Mouse (Mus musculus): ENCODE results near the gene Mthfr.

Gene Mthfr

GRCm38 (mm10) chr4:148065702-148066400 is 27.0 kb downstream of the Mthfr start:
- DNase-seq (ENCODE audit: low read depth, low spot score), result no peak

GRCm38 (mm10) chr4:148066401-148066744 is 27.5 kb downstream of the Mthfr start:
- DNase-seq (ENCODE audit: low read depth, low spot score), result no peak

GRCm38 (mm10) chr4:148067346-148067745 is 28.5 kb downstream of the Mthfr start:
- no peak for DNase-seq (ENCODE audit: low read depth, low spot score)

GRCm38 (mm10) chr4:148069602-148070218 is 30.8 kb downstream of the Mthfr start:
- DNase-seq (ENCODE audit: low read depth, low spot score), result no peak

- DNase-seq (ENCODE audit: low read depth, low spot score), result no peak
These were observed 32.6 kb downstream of the Mthfr start for GRCm38 (mm10) chr4:148071508-148071907.

- no peak for DNase-seq (ENCODE audit: low read depth, low spot score)
These were observed 35.8 kb downstream of the Mthfr start for GRCm38 (mm10) chr4:148074521-148075189.

GRCm38 (mm10) chr4:148075259-148075658 is 36.4 kb downstream of the Mthfr start:
- DNase-seq (ENCODE audit: low read depth, low spot score), result peak; percentile 57

GRCm38 (mm10) chr4:148075881-148076280 is 37.0 kb downstream of the Mthfr start:
- DNase-seq (ENCODE audit: low read depth, low spot score), result no peak

GRCm38 (mm10) chr4:148079212-148079611 is 40.3 kb downstream of the Mthfr start:
- no peak for DNase-seq (ENCODE audit: low read depth, low spot score)

- DNase-seq (ENCODE audit: low read depth, low spot score), result no peak
These were observed 41.2 kb downstream of the Mthfr start for GRCm38 (mm10) chr4:148079944-148080596.

GRCm38 (mm10) chr4:148080597-148080973 is 41.7 kb downstream of the Mthfr start:
- no peak for DNase-seq (ENCODE audit: low read depth, low spot score)

GRCm38 (mm10) chr4:148081201-148081600 is 42.3 kb downstream of the Mthfr start:
- no peak for DNase-seq (ENCODE audit: low read depth, low spot score)

- DNase-seq (ENCODE audit: low read depth, low spot score), result no peak
These were observed 43.6 kb downstream of the Mthfr start for GRCm38 (mm10) chr4:148082257-148083044.

- no peak for DNase-seq (ENCODE audit: low read depth, low spot score)
These were observed 44.5 kb downstream of the Mthfr start for GRCm38 (mm10) chr4:148083176-148083899.

GRCm38 (mm10) chr4:148084261-148084714 is 45.4 kb downstream of the Mthfr start:
- no peak for DNase-seq (ENCODE audit: low read depth, low spot score)

GRCm38 (mm10) chr4:148085131-148085906 is 46.4 kb downstream of the Mthfr start:
- DNase-seq (ENCODE audit: low read depth, low spot score), result no peak

GRCm38 (mm10) chr4:148085907-148086305 is 47.0 kb downstream of the Mthfr start:
- DNase-seq (ENCODE audit: low read depth, low spot score), result no peak

GRCm38 (mm10) chr4:148087091-148087906 is 48.4 kb downstream of the Mthfr start:
- DNase-seq (ENCODE audit: low read depth, low spot score), result no peak

- DNase-seq (ENCODE audit: low read depth, low spot score), result peak; percentile 80
These were observed 49.1 kb downstream of the Mthfr start, which contains the start of gene Agtrap for GRCm38 (mm10) chr4:148087907-148088527. Gene Agtrap (minus strand): TSS chr4:148088031.
